Mouse (Mus musculus): ENCODE measurements around the gene Slc10a7.

Gene Slc10a7

GRCm38 (mm10) chr8:78549971-78550751 is 41.0 kb downstream of the Slc10a7 start:
- DNase-seq = no peak

GRCm38 (mm10) chr8:78550752-78551134 is 41.6 kb downstream of the Slc10a7 start:
- no peak for DNase-seq

- no peak for DNase-seq
Observed at GRCm38 (mm10) chr8:78555817-78556216, 46.7 kb downstream of the Slc10a7 start.

- no peak for DNase-seq
Observed at GRCm38 (mm10) chr8:78556773-78557434, 47.8 kb downstream of the Slc10a7 start.

GRCm38 (mm10) chr8:78561620-78562019 is 52.5 kb downstream of the Slc10a7 start:
- DNase-seq = no peak

- no peak for DNase-seq
Observed at GRCm38 (mm10) chr8:78563466-78564058, 54.4 kb downstream of the Slc10a7 start.

- DNase-seq = no peak
Observed at GRCm38 (mm10) chr8:78564200-78564599, 55.1 kb downstream of the Slc10a7 start.

- no peak for DNase-seq
Observed at GRCm38 (mm10) chr8:78568196-78568595, 59.0 kb downstream of the Slc10a7 start.

GRCm38 (mm10) chr8:78571528-78571927 is 62.4 kb downstream of the Slc10a7 start:
- DNase-seq = no peak

GRCm38 (mm10) chr8:78574207-78574606 is 65.1 kb downstream of the Slc10a7 start:
- DNase-seq = no peak

GRCm38 (mm10) chr8:78577569-78577968 is 68.4 kb downstream of the Slc10a7 start:
- DNase-seq = no peak

GRCm38 (mm10) chr8:78578036-78578435 is 68.9 kb downstream of the Slc10a7 start:
- DNase-seq = no peak

GRCm38 (mm10) chr8:78584011-78584776 is 75.0 kb downstream of the Slc10a7 start:
- no peak for DNase-seq

- no peak for DNase-seq
Observed at GRCm38 (mm10) chr8:78584863-78585262, 75.7 kb downstream of the Slc10a7 start.

GRCm38 (mm10) chr8:78595481-78595908 is 86.3 kb downstream of the Slc10a7 start:
- no peak for DNase-seq

GRCm38 (mm10) chr8:78598237-78598636 is 89.1 kb downstream of the Slc10a7 start:
- DNase-seq = no peak

- no peak for DNase-seq
Observed at GRCm38 (mm10) chr8:78603084-78603483, 93.9 kb downstream of the Slc10a7 start.

GRCm38 (mm10) chr8:78604426-78604825 is 95.3 kb downstream of the Slc10a7 start:
- DNase-seq = no peak

GRCm38 (mm10) chr8:78609301-78609700 is 100.2 kb downstream of the Slc10a7 start:
- DNase-seq = no peak

GRCm38 (mm10) chr8:78611019-78611418 is 101.9 kb downstream of the Slc10a7 start:
- no peak for DNase-seq

GRCm38 (mm10) chr8:78622362-78622761 is 113.2 kb downstream of the Slc10a7 start:
- DNase-seq = peak; percentile 23

GRCm38 (mm10) chr8:78623972-78624371 is 114.8 kb downstream of the Slc10a7 start:
- DNase-seq = no peak
